In genomic region chr10:61284309-61284708, GRCm38 (mm10) we compare ENCODE assay signal across 39 mouse cellular contexts. TPM values are rescaled to one million over a fixed set of nuclear protein-coding genes. Genes with fewer than 3 reads are reported as not detected.
"Had no signal": no experiment of that assay in that cellular context is flagged by ENCODE, and none has a peak within 500 bp of the region (broad histone marks: within the 10 kb centered on the region; RNA-seq: fewer than 3 reads in every experiment).

No protein-coding gene starts in this region.

- H3K4me2 ChIP-seq: limb, embryonic 12.5 days; limb, embryonic 13.5 days; limb, embryonic 15.5 days; liver, embryonic 11.5 days; liver, embryonic 12.5 days; liver, embryonic 13.5 days; liver, embryonic 15.5 days; lung, embryonic 14.5 days; lung, embryonic 15.5 days; midbrain, embryonic 12.5 days; midbrain, embryonic 13.5 days; midbrain, embryonic 15.5 days; neural tube, embryonic 12.5 days; neural tube, embryonic 13.5 days had no signal

- DNase-seq: left cerebral cortex, postnatal 4 days; liver; liver, embryonic 13.5 days; liver, postnatal 0 days; lung, adult 18-20 months; lung, adult 2 months; lung, embryonic 14.5 days; lung, postnatal 10 days; lung, postnatal 14 days; lung, postnatal 36 days; lung, postnatal 4 days; midbrain, embryonic 14.5 days had no signal

- H3K9ac ChIP-seq: limb, embryonic 12.5 days; limb, embryonic 13.5 days; limb, embryonic 15.5 days; liver, embryonic 12.5 days; liver, embryonic 13.5 days; liver, embryonic 14.5 days; liver, embryonic 15.5 days; liver, postnatal 0 days; lung, embryonic 14.5 days; lung, embryonic 15.5 days; midbrain, embryonic 12.5 days; midbrain, embryonic 13.5 days; midbrain, embryonic 15.5 days; neural tube, embryonic 12.5 days; neural tube, embryonic 13.5 days had no signal

- H3K36me3 ChIP-seq: limb, embryonic 10.5 days; limb, embryonic 12.5 days; limb, embryonic 13.5 days; limb, embryonic 15.5 days; liver, embryonic 12.5 days; liver, embryonic 13.5 days; liver, embryonic 15.5 days; lung, embryonic 15.5 days; midbrain, embryonic 12.5 days; midbrain, embryonic 13.5 days; midbrain, embryonic 15.5 days; neural tube, embryonic 12.5 days; neural tube, embryonic 13.5 days had no signal

- H3K9me3 ChIP-seq: limb, embryonic 10.5 days; limb, embryonic 12.5 days; limb, embryonic 13.5 days; limb, embryonic 15.5 days; liver, embryonic 12.5 days; liver, embryonic 13.5 days; liver, embryonic 15.5 days; lung, embryonic 15.5 days; midbrain, embryonic 12.5 days; midbrain, embryonic 13.5 days; midbrain, embryonic 15.5 days; neural tube, embryonic 12.5 days; neural tube, embryonic 13.5 days had no signal

- ATAC-seq: liver, embryonic 12.5 days; liver, postnatal 0 days; midbrain, embryonic 13.5 days; midbrain, embryonic 15.5 days; midbrain, embryonic 16.5 days had no signal

- H3K4me1 ChIP-seq: limb, embryonic 10.5 days; liver, embryonic 12.5 days; liver, embryonic 13.5 days; megakaryocyte, embryonic 14.5 days; midbrain, embryonic 12.5 days; midbrain, embryonic 13.5 days; midbrain, embryonic 15.5 days; neural tube, embryonic 12.5 days; neural tube, embryonic 13.5 days had no signal

- H3K27ac ChIP-seq: limb, embryonic 10.5 days; limb, embryonic 12.5 days; limb, embryonic 13.5 days; liver, embryonic 12.5 days; liver, embryonic 13.5 days; liver, embryonic 14.5 days; liver, embryonic 15.5 days; macrophage; midbrain, embryonic 12.5 days; midbrain, embryonic 13.5 days; midbrain, embryonic 15.5 days; neural tube, embryonic 12.5 days; neural tube, embryonic 13.5 days had no signal

- H3K4me3 ChIP-seq: limb, embryonic 10.5 days; limb, embryonic 12.5 days; limb, embryonic 13.5 days; limb, embryonic 15.5 days; liver, embryonic 12.5 days; liver, embryonic 13.5 days; liver, embryonic 15.5 days; lung, embryonic 15.5 days; megakaryocyte, embryonic 14.5 days; midbrain, embryonic 12.5 days; midbrain, embryonic 13.5 days; midbrain, embryonic 15.5 days; myocyte; neural tube, embryonic 12.5 days; neural tube, embryonic 13.5 days had no signal

- H3K27me3 ChIP-seq: limb, embryonic 12.5 days; limb, embryonic 13.5 days; limb, embryonic 15.5 days; liver, embryonic 12.5 days; liver, embryonic 13.5 days; liver, embryonic 15.5 days; lung, embryonic 15.5 days; midbrain, embryonic 12.5 days; midbrain, embryonic 13.5 days; midbrain, embryonic 15.5 days; neural tube, embryonic 12.5 days; neural tube, embryonic 13.5 days had no signal

RNA-seq across cellular contexts. Expression of gene Adamts14, which starts 11.1 kb away (rescaled TPM):
- total RNA-seq: megakaryocyte progenitor cell, adult 5-6 weeks had no signal

RNA-seq across cellular contexts. Expression of gene Prf1, which starts 13.3 kb away (rescaled TPM):
- total RNA-seq: left cerebral cortex, postnatal 10 days; left cerebral cortex, postnatal 14 days; left cerebral cortex, postnatal 25 days; left cerebral cortex, postnatal 36 days; left cerebral cortex, postnatal 4 days; megakaryocyte progenitor cell, adult 5-6 weeks; midbrain, postnatal 0 days had no signal
- polyA plus RNA-seq: limb, embryonic 10.5 days; limb, embryonic 11.5 days; limb, embryonic 12.5 days; limb, embryonic 14.5 days; liver, embryonic 12.5 days; liver, embryonic 13.5 days; lung, embryonic 14.5 days; lung, embryonic 15.5 days; macrophage; midbrain, embryonic 12.5 days; midbrain, embryonic 13.5 days; midbrain, embryonic 14.5 days; midbrain, embryonic 16.5 days; midbrain, postnatal 0 days; neural tube, embryonic 11.5 days; neural tube, embryonic 12.5 days; neural tube, embryonic 13.5 days had no signal
